Mouse (Mus musculus) liver, adult 2 months (tissue): Measurements from ENCODE around the gene Bcl11a. TPM values are rescaled to one million over a fixed set of nuclear protein-coding genes. Genes with fewer than 3 reads are reported as not detected.

Source experiments
- DNase-seq: peaks from one replicate; pipeline ENCODE4 v3.0.0-alpha.2; 2011; ENCODE audit warnings: low read depth, low spot score; ENCODE audit errors: extremely low read depth
- H3K27ac ChIP-seq: fragments of 200-500 bp; replicated peaks from 2 replicates; pipeline ENCODE4 v1.5.1; 2012; ENCODE audit warnings: low read depth, mild to moderate bottlenecking, control low read depth, inconsistent platforms, low read length; ENCODE audit not compliant: insufficient read depth
- H3K27me3 ChIP-seq: fragments of 200-500 bp; 2 replicates; pipeline ENCODE4 v1.6.1; 2012; ENCODE audit warnings: mild to moderate bottlenecking, moderate library complexity, low read length, inconsistent platforms; ENCODE audit not compliant: control insufficient read depth, insufficient read depth
- H3K36me3 ChIP-seq: fragments of 200-500 bp; 2 replicates; pipeline ENCODE4 v1.6.1; 2012; ENCODE audit warnings: low read length, inconsistent platforms; ENCODE audit not compliant: control insufficient read depth, insufficient read depth
- H3K4me1 ChIP-seq: fragments of 200-500 bp; 2 replicates; pipeline ENCODE4 v1.6.1; 2011; ENCODE audit warnings: low read length; ENCODE audit not compliant: control insufficient read depth, insufficient read depth
- H3K4me3 ChIP-seq: fragments of 200-500 bp; 2 replicates; pipeline ENCODE4 v1.5.1; 2011; ENCODE audit warnings: low read depth, mild to moderate bottlenecking, control low read depth, low read length, moderate library complexity; ENCODE audit not compliant: insufficient read depth
- H3K79me2 ChIP-seq: fragments of 200-500 bp; 2 replicates; pipeline ENCODE4 v1.6.1; 2012; ENCODE audit warnings: inconsistent platforms, mild to moderate bottlenecking, low read length, moderate library complexity; ENCODE audit not compliant: control insufficient read depth, insufficient read depth
- H3K9ac ChIP-seq: fragments of 200-500 bp; 2 replicates; pipeline ENCODE4 v1.6.1; 2012; ENCODE audit warnings: low read depth, mild to moderate bottlenecking, control low read depth, inconsistent platforms, low read length
- CTCF ChIP-seq: fragments of 200-500 bp; IDR thresholded peaks from 2 replicates; pipeline ENCODE4 v1.5.1; 2011; ENCODE audit warnings: low read depth, low read length, control low read depth
- POLR2A ChIP-seq: fragments of 200-500 bp; IDR thresholded peaks from 2 replicates; pipeline ENCODE4 v1.6.1; 2011; ENCODE audit warnings: low read length, control low read depth; ENCODE audit not compliant: insufficient read depth; ENCODE audit errors: extremely low read depth
- WGBS: fragments of 180-500 bp; shearing (Covaris S2); methylation state at CpG from one replicate; pipeline ENCODE4 v1.1.7; 2018; 5-methylcytosine and 5-hydroxymethylcytosine counted together
- polyA plus RNA-seq: library from polyadenylated mRNA; depleted of rRNA; stranded (reverse); fragments of >200 nt; gene quantifications from 2 replicates; pipeline ENCODE4 v1.2.3, GENCODE M21; 2012
- total RNA-seq: library from RNA; depleted of rRNA; stranded (reverse); fragments of >200 nt; gene quantifications from 2 replicates; pipeline ENCODE4 v1.2.3, GENCODE M21; 2014

The Bcl11a gene
- total and polyA plus RNA-seq, 2 experiments, result 0.09 to 0.13 TPM

GRCm38 (mm10) chr11:24199560-24199959 lies 121.7 kb downstream of the Bcl11a start:
- Histone ChIP-seq H3K79me2 (no peaks in the 10 kb centered on the region), H3K9ac (no peak overlapping the region), H3K27me3 (no peaks in the 10 kb centered on the region), H3K4me1 (no peaks in the 10 kb centered on the region), H3K4me3 (no peak overlapping the region), H3K27ac (no peak overlapping the region), H3K36me3 (no peaks in the 10 kb centered on the region)
- no peak for DNase-seq
- WGBS, result 83% methylated on average over 3 of the region's 3 CpGs
- TF ChIP-seq CTCF (no peak), POLR2A (no peak)

DNA sequence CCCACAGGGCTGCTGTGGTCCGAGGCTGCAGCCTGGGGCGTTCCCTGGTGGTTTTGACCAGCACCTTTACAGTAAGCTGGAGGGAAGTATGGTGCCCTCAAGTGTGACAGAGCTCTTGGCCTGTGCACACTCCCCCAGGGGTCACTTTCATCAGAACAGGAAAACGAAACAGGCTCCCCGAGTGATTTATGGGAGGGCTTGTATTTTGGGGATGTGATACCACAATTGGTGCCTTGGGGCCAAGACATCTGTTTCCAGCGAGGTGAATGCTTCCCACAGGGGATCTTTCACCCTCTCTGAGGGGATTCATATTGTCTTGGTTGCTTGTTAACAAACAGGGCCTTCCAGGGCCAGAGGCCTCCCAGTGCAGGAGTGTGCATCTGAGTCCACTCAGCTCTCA lies 122.5 kb downstream of the Bcl11a start:
- Histone ChIP-seq H3K27me3 (no peaks in the 10 kb centered on the region), H3K4me3 (no peak overlapping the region), H3K4me1 (no peaks in the 10 kb centered on the region), H3K9ac (no peak overlapping the region), H3K36me3 (no peaks in the 10 kb centered on the region), H3K79me2 (no peaks in the 10 kb centered on the region), H3K27ac (no peak overlapping the region)
- 71% methylated on average over 5 of the region's 5 CpGs for WGBS
- no peak for DNase-seq
- no peak for TF ChIP-seq POLR2A
- no peak for TF ChIP-seq CTCF

- 94% methylated on average over 4 of the region's 4 CpGs for WGBS
- no peak for DNase-seq
- H3K27ac ChIP-seq, result no peak overlapping the region
- no peak for TF ChIP-seq POLR2A
- no peak for TF ChIP-seq CTCF
- no peak overlapping the region for H3K9ac ChIP-seq
- H3K4me1 ChIP-seq, result no peaks in the 10 kb centered on the region
- no peak overlapping the region for H3K4me3 ChIP-seq
- H3K36me3 ChIP-seq, result no peaks in the 10 kb centered on the region
- H3K79me2 ChIP-seq, result no peaks in the 10 kb centered on the region
- H3K27me3 ChIP-seq, result no peaks in the 10 kb centered on the region
Observed at GRCm38 (mm10) chr11:24201223-24201622, 123.4 kb downstream of the Bcl11a start.

DNA sequence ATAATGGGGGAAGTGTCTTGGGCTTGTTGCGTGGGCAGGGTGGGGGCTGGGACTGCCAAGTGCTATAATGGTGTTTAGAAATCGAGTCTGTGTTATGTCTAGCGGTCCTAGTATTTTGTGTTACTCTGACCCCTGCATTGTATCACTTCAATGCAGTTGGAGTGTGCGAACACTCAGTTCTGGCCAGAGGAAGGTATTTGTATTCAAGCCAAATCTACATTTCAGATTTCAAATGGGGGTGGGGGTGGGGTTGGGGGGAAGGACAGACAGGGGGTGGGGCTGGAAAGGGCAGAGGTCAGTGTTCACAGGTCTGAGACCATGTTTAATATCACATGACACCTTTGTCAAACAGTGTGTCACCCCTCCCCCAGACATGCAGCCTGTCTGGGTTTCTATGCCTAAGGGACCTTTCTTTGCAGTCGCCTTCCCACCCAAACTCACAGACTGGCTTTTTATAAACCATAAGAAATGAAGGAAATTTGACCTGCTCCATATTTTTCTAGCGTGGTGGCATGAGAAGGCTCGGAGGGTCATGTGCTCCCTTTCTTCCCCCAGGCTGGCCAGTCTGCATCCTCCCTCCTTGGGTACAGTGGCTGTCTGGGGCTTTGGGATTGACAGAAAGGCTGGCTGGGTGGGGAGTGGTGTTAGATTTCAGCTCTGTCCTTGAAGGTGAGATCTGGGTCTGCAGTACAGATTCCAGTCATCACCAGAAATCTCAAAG lies 124.9 kb downstream of the Bcl11a start:
- TF ChIP-seq POLR2A (no peak), CTCF (no peak)
- no peaks in the 10 kb centered on the region for H3K27me3 ChIP-seq
- peak; percentile 2 for DNase-seq
- no peaks in the 10 kb centered on the region for H3K36me3 ChIP-seq
- no peaks in the 10 kb centered on the region for H3K4me1 ChIP-seq
- no peak overlapping the region for H3K4me3 ChIP-seq
- WGBS, result 34% methylated on average over 7 of the region's 7 CpGs
- no peaks in the 10 kb centered on the region for H3K79me2 ChIP-seq
- H3K9ac ChIP-seq, result no peak overlapping the region
- no peak overlapping the region for H3K27ac ChIP-seq

- H3K36me3 ChIP-seq, result no peaks in the 10 kb centered on the region
- TF ChIP-seq POLR2A (no peak), CTCF (no peak)
- no peaks in the 10 kb centered on the region for H3K79me2 ChIP-seq
- H3K4me1 ChIP-seq, result no peaks in the 10 kb centered on the region
- DNase-seq, result no peak
- H3K4me3 ChIP-seq, result no peak overlapping the region
- H3K9ac ChIP-seq, result no peak overlapping the region
- no peak overlapping the region for H3K27ac ChIP-seq
- no peaks in the 10 kb centered on the region for H3K27me3 ChIP-seq
- WGBS, result 95% methylated on average over 1 of the region's 1 CpGs
Observed at GRCm38 (mm10) chr11:24203489-24203888, 125.6 kb downstream of the Bcl11a start.

DNA sequence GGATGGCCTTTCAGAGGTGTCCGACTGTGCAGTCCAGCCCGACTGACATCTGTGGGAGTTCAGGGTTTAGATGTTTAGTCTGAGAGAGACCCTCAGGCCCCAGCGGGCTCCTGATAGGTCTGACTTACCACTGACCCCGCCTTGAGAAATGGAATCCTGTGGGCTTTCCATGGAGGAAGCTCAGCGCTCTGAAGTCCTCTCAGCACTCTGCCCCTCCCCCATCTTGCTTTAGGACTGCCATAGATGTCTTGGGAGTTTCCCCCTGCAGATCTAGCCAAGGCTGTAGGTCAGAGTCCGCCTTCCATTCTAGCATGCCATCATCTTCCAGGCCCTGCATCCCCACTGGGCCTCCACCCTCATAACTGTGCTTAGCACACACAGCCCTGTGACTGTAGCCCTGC lies 131.1 kb downstream of the Bcl11a start:
- no peak overlapping the region for H3K4me3 ChIP-seq
- no peak overlapping the region for H3K9ac ChIP-seq
- H3K27ac ChIP-seq, result no peak overlapping the region
- H3K36me3 ChIP-seq, result no peaks in the 10 kb centered on the region
- 75% methylated on average over 6 of the region's 6 CpGs for WGBS
- no peaks in the 10 kb centered on the region for H3K4me1 ChIP-seq
- H3K79me2 ChIP-seq, result no peaks in the 10 kb centered on the region
- no peak for TF ChIP-seq CTCF
- TF ChIP-seq POLR2A, result no peak
- H3K27me3 ChIP-seq, result no peaks in the 10 kb centered on the region
- DNase-seq, result no peak
